Mouse (Mus musculus): Measurements from ENCODE around the gene Map2k6. TPM values are rescaled to one million over a fixed set of nuclear protein-coding genes. Genes with fewer than 3 reads are reported as not detected.

The Map2k6 gene
- polyA plus RNA-seq, 1 experiment from 2014 or later = 21.2 TPM

DNA sequence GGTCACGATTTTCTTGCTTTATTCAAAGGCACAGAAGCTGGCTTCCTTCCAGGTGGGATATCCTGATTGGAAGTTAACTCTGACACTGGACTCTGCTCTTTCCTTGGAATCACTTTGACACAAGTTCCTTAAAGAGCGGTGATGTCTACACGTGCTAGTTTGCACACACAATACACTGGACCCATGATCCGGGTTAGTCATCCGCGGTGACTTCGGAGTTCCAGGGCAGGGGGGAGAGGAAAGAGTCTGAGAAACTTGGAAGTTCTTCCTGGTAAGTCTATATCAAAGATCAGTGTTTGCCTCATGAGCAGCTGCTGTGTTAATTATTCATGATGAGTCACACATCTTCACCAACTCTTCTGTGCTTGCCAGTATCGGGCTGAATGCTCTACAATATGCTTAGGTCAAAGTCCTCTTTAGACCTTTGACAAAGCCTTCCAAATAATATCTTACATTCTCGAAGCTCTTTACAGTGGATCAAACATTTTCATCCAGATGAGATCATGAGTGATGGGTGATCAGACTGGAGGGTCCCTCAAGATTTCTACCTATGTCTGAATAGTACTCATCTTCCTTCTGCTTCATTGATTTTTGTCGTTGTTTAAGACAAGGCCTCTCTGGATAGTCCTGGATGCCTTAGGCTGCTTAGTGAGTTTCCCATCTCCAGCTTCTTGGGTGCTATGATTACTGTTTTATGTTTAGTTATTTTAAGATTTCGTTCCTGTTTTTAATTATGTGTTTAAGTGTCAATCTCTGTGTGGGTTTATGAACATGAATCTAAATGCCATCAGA lies 145.7 kb downstream of the Map2k6 start:
- Histone ChIP-seq H3K27ac (no peak overlapping the region), H3K9me3 (no peaks in the 10 kb centered on the region), H3K9ac (no peak overlapping the region), H3K4me2 (no peak overlapping the region), H3K36me3 (no peaks in the 10 kb centered on the region), H3K4me3 (no peak overlapping the region), H3K27me3 (no peaks in the 10 kb centered on the region), H3K4me1 (no peaks in the 10 kb centered on the region)
- no peak for ATAC-seq (ENCODE audit: borderline replicate concordance, extremely low read depth, low FRiP score, low TSS enrichment)
- 79% methylated on average over 11 of the region's 11 CpGs for WGBS

GRCm38 (mm10) chr11:110545416-110545815 lies 146.5 kb downstream of the Map2k6 start:
- Histone ChIP-seq H3K36me3 (no peaks in the 10 kb centered on the region), H3K27ac (no peak overlapping the region), H3K9me3 (no peaks in the 10 kb centered on the region), H3K4me1 (no peaks in the 10 kb centered on the region), H3K27me3 (no peaks in the 10 kb centered on the region), H3K4me2 (no peak overlapping the region), H3K4me3 (no peak overlapping the region), H3K9ac (no peak overlapping the region)
- no peak for ATAC-seq (ENCODE audit: borderline replicate concordance, extremely low read depth, low FRiP score, low TSS enrichment)
- WGBS = 45% methylated on average over 3 of the region's 3 CpGs

DNA sequence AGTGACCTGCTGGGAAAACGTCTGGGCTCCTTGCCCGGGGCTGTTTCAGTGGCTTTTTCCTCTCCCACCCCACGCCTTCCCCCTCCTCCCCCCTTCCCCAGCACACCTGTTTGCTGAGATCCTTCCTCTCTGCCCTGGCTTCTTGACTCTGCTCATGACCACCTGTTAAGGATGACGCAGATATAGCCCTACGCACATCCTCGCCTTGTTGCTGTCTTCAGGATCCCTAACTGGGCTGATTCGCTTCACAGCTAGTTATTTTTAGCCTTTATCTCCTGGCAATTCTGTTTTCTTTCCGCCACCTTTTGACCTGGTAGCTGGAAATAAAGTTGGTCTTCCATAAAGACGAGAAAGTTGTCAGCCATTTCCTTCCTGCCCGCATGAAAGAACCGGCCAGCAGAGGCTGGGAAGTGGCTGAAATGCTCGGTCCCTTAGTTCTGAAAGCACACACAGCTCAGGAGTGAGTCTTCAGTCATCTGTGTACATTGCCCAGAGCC lies 152.6 kb downstream of the Map2k6 start:
- Histone ChIP-seq H3K4me2 (no peak overlapping the region), H3K27ac (no peak overlapping the region), H3K9ac (no peak overlapping the region), H3K4me1 (no peaks in the 10 kb centered on the region), H3K36me3 (no peaks in the 10 kb centered on the region), H3K4me3 (no peak overlapping the region), H3K9me3 (no peaks in the 10 kb centered on the region), H3K27me3 (no peaks in the 10 kb centered on the region)
- ATAC-seq (ENCODE audit: borderline replicate concordance, extremely low read depth, low FRiP score, low TSS enrichment) = no peak
- WGBS = 50% methylated on average over 12 of the region's 12 CpGs

- H3K4me3 ChIP-seq = no peak overlapping the region
- no peaks in the 10 kb centered on the region for H3K36me3 ChIP-seq
- no peak for ATAC-seq (ENCODE audit: borderline replicate concordance, extremely low read depth, low FRiP score, low TSS enrichment)
- H3K9ac ChIP-seq = no peak overlapping the region
- H3K4me1 ChIP-seq = no peaks in the 10 kb centered on the region
- H3K27me3 ChIP-seq = no peaks in the 10 kb centered on the region
- H3K9me3 ChIP-seq = no peaks in the 10 kb centered on the region
- no peak overlapping the region for H3K27ac ChIP-seq
- 81% methylated on average over 12 of the region's 12 CpGs for WGBS
- no peak overlapping the region for H3K4me2 ChIP-seq
Measured at GRCm38 (mm10) chr11:110562320-110563081, 163.6 kb downstream of the Map2k6 start.

DNA sequence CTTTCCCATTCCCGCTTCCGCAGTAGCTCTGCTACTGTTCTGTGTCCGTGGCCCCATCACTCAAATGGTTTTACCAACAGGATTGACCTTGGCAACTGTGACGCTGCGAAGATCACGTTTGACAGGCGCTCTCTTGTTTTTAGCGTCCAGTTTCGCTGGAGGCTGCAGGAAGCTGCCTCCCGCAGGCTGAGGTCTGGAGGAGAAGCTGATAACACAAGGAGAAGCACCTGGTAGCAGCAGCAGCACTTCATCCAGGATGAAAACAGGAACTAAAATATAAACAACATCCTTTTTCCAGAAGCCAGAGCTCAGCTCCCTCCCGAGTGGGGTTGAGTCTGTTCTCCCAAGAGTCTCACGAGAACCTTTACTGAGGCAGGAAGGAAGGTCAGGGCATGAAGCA lies 164.3 kb downstream of the Map2k6 start:
- WGBS = 29% methylated on average over 12 of the region's 12 CpGs
- H3K4me2 ChIP-seq = 0 out of 2 replicates have a peak overlapping the region, but pooled peaks have one; percentile 2
- H3K9me3 ChIP-seq = no peaks in the 10 kb centered on the region
- H3K4me3 ChIP-seq = no peak overlapping the region
- H3K27me3 ChIP-seq = no peaks in the 10 kb centered on the region
- no peaks in the 10 kb centered on the region for H3K36me3 ChIP-seq
- ATAC-seq (ENCODE audit: borderline replicate concordance, extremely low read depth, low FRiP score, low TSS enrichment) = no peak
- H3K4me1 ChIP-seq = no peaks in the 10 kb centered on the region
- no peak overlapping the region for H3K9ac ChIP-seq
- H3K27ac ChIP-seq = no peak overlapping the region

GRCm38 (mm10) chr11:110563801-110564200 lies 164.9 kb downstream of the Map2k6 start:
- 68% methylated on average over 10 of the region's 10 CpGs for WGBS
- H3K9ac ChIP-seq = no peak overlapping the region
- no peak overlapping the region for H3K4me3 ChIP-seq
- H3K4me1 ChIP-seq = no peaks in the 10 kb centered on the region
- no peaks in the 10 kb centered on the region for H3K36me3 ChIP-seq
- no peak overlapping the region for H3K4me2 ChIP-seq
- no peaks in the 10 kb centered on the region for H3K27me3 ChIP-seq
- no peaks in the 10 kb centered on the region for H3K9me3 ChIP-seq
- ATAC-seq (ENCODE audit: borderline replicate concordance, extremely low read depth, low FRiP score, low TSS enrichment) = no peak
- no peak overlapping the region for H3K27ac ChIP-seq

DNA sequence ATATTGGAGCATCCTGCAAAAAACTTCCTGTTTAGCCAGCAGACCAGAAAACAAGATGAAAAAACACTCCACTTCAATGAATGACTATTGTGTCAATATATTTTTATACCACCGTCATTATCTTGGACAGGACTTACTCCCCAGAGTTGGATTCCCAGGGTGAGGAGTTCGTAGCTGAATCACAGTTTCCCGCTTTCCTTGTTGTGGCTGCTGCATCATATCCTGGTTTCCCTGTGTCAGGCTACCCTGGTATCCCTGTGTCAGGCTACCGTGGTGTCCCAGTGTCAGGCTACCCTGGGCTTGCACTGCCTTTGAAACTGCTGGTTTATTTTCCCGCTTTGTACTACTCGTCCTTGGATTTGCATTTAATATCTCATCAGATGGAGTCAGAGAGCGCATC lies 167.4 kb downstream of the Map2k6 start:
- H3K4me2 ChIP-seq = no peak overlapping the region

GRCm38 (mm10) chr11:110572548-110572947 lies 173.6 kb downstream of the Map2k6 start:
- no peak for ATAC-seq (ENCODE audit: borderline replicate concordance, extremely low read depth, low FRiP score, low TSS enrichment)
- Histone ChIP-seq H3K36me3 (no peaks in the 10 kb centered on the region), H3K4me1 (no peaks in the 10 kb centered on the region), H3K4me3 (no peak overlapping the region), H3K9me3 (no peaks in the 10 kb centered on the region), H3K27me3 (no peaks in the 10 kb centered on the region), H3K9ac (no peak overlapping the region), H3K27ac (no peak overlapping the region), H3K4me2 (no peak overlapping the region)
- 49% methylated on average over 10 of the region's 10 CpGs for WGBS

More for the DNA sequence above, 167.4 kb downstream of the Map2k6 start:
- Histone ChIP-seq H3K27ac (no peak overlapping the region), H3K27me3 (no peaks in the 10 kb centered on the region), H3K4me3 (no peak overlapping the region), H3K9ac (no peak overlapping the region), H3K4me1 (no peaks in the 10 kb centered on the region), H3K9me3 (no peaks in the 10 kb centered on the region), H3K36me3 (no peaks in the 10 kb centered on the region)
- 86% methylated on average over 7 of the region's 7 CpGs for WGBS
- no peak for ATAC-seq (ENCODE audit: borderline replicate concordance, extremely low read depth, low FRiP score, low TSS enrichment)

Other genes with a start within 250 kb of the Map2k6 start
- 5.1 and 5.6 TPM in 2 replicates for gene Abca9, start 230.9 kb upstream of the Map2k6 start, polyA plus RNA-seq (2015; fragmentation: Nextera tagmentation; extraction: Ambion mirVana)
- gene Abca6, start 147.3 kb upstream of the Map2k6 start, polyA plus RNA-seq (2015; fragmentation: Nextera tagmentation; extraction: Ambion mirVana) = 1.6 and 1.7 TPM in 2 replicates
- gene Abca5, start 61.4 kb upstream of the Map2k6 start, polyA plus RNA-seq (2015; fragmentation: Nextera tagmentation; extraction: Ambion mirVana) = 4.2 TPM in 2 replicates

All from lung, embryonic 15.5 days (tissue).